Mouse (Mus musculus) right cerebral cortex, postnatal 25 days (tissue): Measurements from ENCODE around the gene Cd300lf.
A peak's percentile ranks its signal among the peaks of the same experiment; 100 is the strongest.

ENCODE experiments used
- DNase-seq: peaks from one replicate; pipeline ENCODE4 v3.0.0; 2022

Cd300lf gene

GRCm38 (mm10) chr11:115160016-115160797 is 26.4 kb upstream of the Cd300lf start:
- DNase-seq: no peak

GRCm38 (mm10) chr11:115157933-115158719 is 24.3 kb upstream of the Cd300lf start:
- no peak for DNase-seq

GRCm38 (mm10) chr11:115155053-115155634 is 21.4 kb upstream of the Cd300lf start:
- DNase-seq: no peak

GRCm38 (mm10) chr11:115153699-115154292 is 20.0 kb upstream of the Cd300lf start:
- DNase-seq: peak; percentile 42

GRCm38 (mm10) chr11:115153088-115153487 is 19.3 kb upstream of the Cd300lf start:
- DNase-seq: no peak

- no peak for DNase-seq
Measured at GRCm38 (mm10) chr11:115151755-115152429, 18.1 kb upstream of the Cd300lf start.

- no peak for DNase-seq
Measured at GRCm38 (mm10) chr11:115150741-115151254, 17.0 kb upstream of the Cd300lf start.

- DNase-seq: no peak
Measured at GRCm38 (mm10) chr11:115147813-115148212, 14.0 kb upstream of the Cd300lf start.

- no peak for DNase-seq
Measured at GRCm38 (mm10) chr11:115141970-115142369, 8.2 kb upstream of the Cd300lf start.

- no peak for DNase-seq
Measured at GRCm38 (mm10) chr11:115138597-115139262, 4.9 kb upstream of the Cd300lf start.

- DNase-seq: no peak
Measured at GRCm38 (mm10) chr11:115131768-115132381, 1.9 kb downstream of the Cd300lf start.

GRCm38 (mm10) chr11:115129508-115130126 is 4.2 kb downstream of the Cd300lf start:
- no peak for DNase-seq

- DNase-seq: no peak
Measured at GRCm38 (mm10) chr11:115128483-115128882, 5.3 kb downstream of the Cd300lf start.

- no peak for DNase-seq
Measured at GRCm38 (mm10) chr11:115119409-115119808, 14.4 kb downstream of the Cd300lf start.

GRCm38 (mm10) chr11:115112196-115112595 is 21.6 kb downstream of the Cd300lf start:
- no peak for DNase-seq

GRCm38 (mm10) chr11:115110271-115110670 is 23.5 kb downstream of the Cd300lf start:
- DNase-seq: no peak

- no peak for DNase-seq
Measured at GRCm38 (mm10) chr11:115108176-115108575, 25.6 kb downstream of the Cd300lf start.

GRCm38 (mm10) chr11:115107403-115107916 is 26.3 kb downstream of the Cd300lf start:
- no peak for DNase-seq

GRCm38 (mm10) chr11:115106638-115107037 is 27.2 kb downstream of the Cd300lf start:
- DNase-seq: no peak

GRCm38 (mm10) chr11:115104769-115105563 is 28.8 kb downstream of the Cd300lf start:
- no peak for DNase-seq
